Mouse (Mus musculus): ENCODE results near the gene Vps50.

GRCm38 (mm10) chr6:3549992-3550391, 51.8 kb downstream of the Vps50 start:
- TF ChIP-seq POLR2A (IDR thresholded peaks at IDR 0.05; ENCODE audit: insufficient read depth, low read depth, low read length) = no peak
- TF ChIP-seq CTCF (IDR thresholded peaks at IDR 0.05) = no peak
- no peak for TF ChIP-seq EP300 (IDR thresholded peaks at IDR 0.05; ENCODE audit: insufficient read depth, low read depth, low read length)

All from heart, adult 2 months (tissue).